Comparison of ENCODE assay signal across 15 mouse cellular contexts in genomic region chr4:136919526-136919925, GRCm38 (mm10). TPM values are rescaled to one million over a fixed set of nuclear protein-coding genes. Genes with fewer than 3 reads are reported as not detected.
"Had no signal": no experiment of that assay in that cellular context is flagged by ENCODE, and none has a peak within 500 bp of the region (broad histone marks: within the 10 kb centered on the region; RNA-seq: fewer than 3 reads in every experiment).

No protein-coding gene starts in this region.

- DNase-seq: kidney, adult 2 months; kidney, postnatal 10 days; kidney, postnatal 36 days; liver, embryonic 13.5 days; lung, adult 2 months; lung, postnatal 14 days; lung, postnatal 4 days; midbrain, embryonic 14.5 days; right cerebral cortex, adult 18-20 months; thymus, adult 2 months; thymus, postnatal 14 days; thymus, postnatal 4 days had no signal

RNA-seq across cellular contexts. Expression of gene C1qa, which starts 20.9 kb away (rescaled TPM):
- total RNA-seq: megakaryocyte-erythroid progenitor cell, adult 5-6 weeks had no signal

RNA-seq across cellular contexts. Expression of gene C1qc, which starts 26.7 kb away (rescaled TPM):
- total RNA-seq: megakaryocyte-erythroid progenitor cell, adult 5-6 weeks had no signal

RNA-seq across cellular contexts. Expression of gene C1qb, which starts 33.5 kb away (rescaled TPM):
- total RNA-seq: megakaryocyte-erythroid progenitor cell, adult 5-6 weeks had no signal

RNA-seq across cellular contexts. Expression of gene Epha8, which starts 37.1 kb away (rescaled TPM):
- total RNA-seq: liver, adult 2 months; megakaryocyte progenitor cell, adult 5-6 weeks; megakaryocyte-erythroid progenitor cell, adult 5-6 weeks had no signal
